Mouse (Mus musculus) stomach, postnatal 0 days (tissue): ENCODE measurements around the gene Gm49336.

Experiments
- CTCF ChIP-seq: IDR thresholded peaks from 2 replicates; pipeline ENCODE4 v1.5.1; 2016; ENCODE audit warnings: antibody characterized with exemption, low read depth, mild to moderate bottlenecking, moderate library complexity
- EP300 ChIP-seq: optimal IDR thresholded peaks from 2 replicates; pipeline ENCODE3; 2016; ENCODE audit warnings: antibody characterized with exemption

DNA sequence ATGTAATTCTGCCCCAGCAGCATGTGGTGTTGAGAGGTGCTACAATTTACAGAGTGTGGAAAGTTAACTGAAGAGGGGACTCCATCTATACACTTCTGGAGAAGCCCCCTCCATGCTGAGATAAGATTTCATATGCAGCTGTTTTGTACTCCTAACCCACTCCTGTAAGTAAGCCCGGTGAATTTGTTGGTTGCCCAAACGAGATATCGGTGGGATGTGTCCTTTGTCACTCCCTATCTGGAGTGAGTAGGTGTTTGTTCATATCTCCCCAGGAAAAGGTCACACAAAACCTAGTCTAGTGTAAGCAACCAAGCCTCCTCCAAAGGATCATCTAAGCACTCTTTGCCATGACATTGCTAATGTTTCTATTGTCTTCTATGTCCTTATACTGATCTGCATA is 2.2 kb upstream of the Gm49336 start:
- TF ChIP-seq CTCF (no peak), EP300 (no peak)
